Mouse (Mus musculus) heart, postnatal 0 days (tissue): ENCODE results near the gene Sh3bp5. TPM values are rescaled to one million over a fixed set of nuclear protein-coding genes. Genes with fewer than 3 reads are reported as not detected.
A peak's percentile ranks its signal among the peaks of the same experiment; 100 is the strongest.

Experiments
- ATAC-seq: fragments of 200-750 bp; cut with Nextera tagmentation; 2 replicates; pipeline ENCODE4 v1.8.0; 2017; ENCODE audit warnings: low read depth, moderate number of reproducible peaks, moderate library complexity; ENCODE audit not compliant: insufficient read depth
- DNase-seq: peaks from one replicate; pipeline ENCODE4 v3.0.0-alpha.2; 2016; ENCODE audit warnings: low spot score
- H3K27ac ChIP-seq: fragments of 300-500 bp; sonication (generic); 2 replicates; pipeline ENCODE4 v1.5.1; 2014; ENCODE audit warnings: low read depth, mild to moderate bottlenecking
- H3K27me3 ChIP-seq: fragments of 300-500 bp; sonication (generic); 2 replicates; pipeline ENCODE4 v1.6.1; 2014; ENCODE audit warnings: low read length, mixed read lengths; ENCODE audit not compliant: control insufficient read depth, insufficient read depth
- H3K36me3 ChIP-seq: fragments of 300-500 bp; sonication (generic); replicated peaks from 2 replicates; pipeline ENCODE4 v1.6.1; 2014; ENCODE audit warnings: low read length, mixed read lengths; ENCODE audit not compliant: control insufficient read depth, insufficient read depth
- H3K4me1 ChIP-seq: fragments of 300-500 bp; sonication (generic); 2 replicates; pipeline ENCODE4 v1.6.1; 2014; ENCODE audit warnings: antibody characterized with exemption; ENCODE audit not compliant: control insufficient read depth, insufficient read depth
- H3K4me2 ChIP-seq: fragments of 300-500 bp; sonication (generic); 2 replicates; pipeline ENCODE4 v1.6.1; 2014; ENCODE audit warnings: low read depth, mild to moderate bottlenecking, low read length, moderate library complexity
- H3K4me3 ChIP-seq: fragments of 300-500 bp; sonication (generic); 2 replicates; pipeline ENCODE4 v1.5.1; 2014; ENCODE audit warnings: low read depth, low read length
- H3K9ac ChIP-seq: fragments of 300-500 bp; sonication (generic); replicated peaks from 2 replicates; pipeline ENCODE4 v1.6.1; 2014; ENCODE audit warnings: low read depth, low read length, mixed read lengths
- H3K9me3 ChIP-seq: fragments of 300-500 bp; sonication (generic); replicated peaks from 2 replicates; pipeline ENCODE4 v1.6.1; 2016; ENCODE audit warnings: low read length; ENCODE audit not compliant: control insufficient read depth
- CTCF ChIP-seq: IDR thresholded peaks from 2 replicates; pipeline ENCODE4 v1.5.1; 2016; ENCODE audit warnings: antibody characterized with exemption, control low read depth, low read depth
- EP300 ChIP-seq: IDR thresholded peaks from 2 replicates; pipeline ENCODE4 v1.6.1; 2016; ENCODE audit warnings: antibody characterized with exemption, low read depth
- WGBS: fragments of 180-500 bp; shearing (Covaris S2); extraction: QIAGEN DNeasy Blood & Tissue Kit; methylation state at CpG from one replicate; pipeline ENCODE4 v1.1.7; 2014; 5-methylcytosine and 5-hydroxymethylcytosine counted together
- polyA plus RNA-seq: library from polyadenylated mRNA; unstranded; fragments of >200 nt; fragmentation: Nextera tagmentation; extraction: Ambion mirVana; gene quantifications from 2 replicates; pipeline ENCODE4 v1.2.1, GENCODE M21; 2015
- total RNA-seq: library from RNA; depleted of rRNA; stranded (reverse); fragments of >200 nt; gene quantifications from 2 replicates; pipeline ENCODE4 v1.2.3, GENCODE M21; 2014; ENCODE audit warnings: low replicate concordance

Gene Sh3bp5
- total and polyA plus RNA-seq, 2 experiments from 2014 or later: 10.2 to 43.4 TPM

DNA sequence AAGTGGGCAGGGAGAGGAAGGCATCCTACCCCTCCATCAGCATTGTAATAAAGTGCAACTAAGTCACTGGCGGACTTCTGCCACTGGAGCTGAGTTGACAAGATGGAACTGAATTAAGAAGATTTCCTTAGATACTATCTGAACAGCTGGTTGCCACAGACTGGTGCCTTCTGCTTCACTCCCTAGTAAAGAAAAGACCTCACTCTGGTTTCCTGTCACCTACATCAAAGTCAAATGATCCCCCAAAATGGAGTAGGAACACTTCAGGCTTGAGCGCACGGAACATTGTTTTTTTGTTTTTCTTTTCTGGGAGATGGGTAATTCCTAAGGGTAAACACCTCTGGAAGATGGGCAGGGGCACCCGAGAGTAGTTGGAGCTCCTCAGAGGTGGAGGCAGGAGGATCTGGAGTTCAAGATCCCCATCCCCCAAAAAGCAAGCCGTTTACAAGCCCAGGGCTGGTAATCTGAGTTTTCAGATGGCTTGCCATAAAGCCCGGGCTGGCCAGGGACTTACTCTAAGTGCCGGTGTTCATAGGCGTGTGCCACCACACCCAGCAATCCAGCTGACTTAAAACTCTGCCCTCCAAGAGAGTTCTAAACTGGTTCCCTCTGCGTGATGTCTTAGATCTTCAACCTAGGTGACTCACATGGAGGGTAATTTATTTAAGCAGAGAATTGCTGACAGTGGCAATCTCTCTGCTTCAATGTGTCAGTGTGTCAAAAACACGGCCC is 21.5 kb downstream of the Sh3bp5 start:
- H3K36me3 ChIP-seq: peaks cover 12% of the 10 kb centered on the region; the same call in 1 of the 2 replicates
- WGBS: 55% methylated on average over 10 of the region's 10 CpGs
- no peaks in the 10 kb centered on the region for H3K27me3 ChIP-seq
- H3K9me3 ChIP-seq: no peaks in the 10 kb centered on the region
- H3K4me2 ChIP-seq: no peak overlapping the region; the same call in 1 of the 2 replicates
- TF ChIP-seq EP300: 0 out of 2 replicates have a peak, but pooled peaks have one; percentile 7
- TF ChIP-seq CTCF: no peak
- peak overlapping the region; percentile 83 for H3K27ac ChIP-seq
- H3K4me1 ChIP-seq: peaks cover 62% of the 10 kb centered on the region
- no peak overlapping the region for H3K4me3 ChIP-seq
- DNase-seq (no peak), ATAC-seq (no peak; the same call in 1 of the 2 replicates)
- no peak overlapping the region for H3K9ac ChIP-seq

GRCm38 (mm10) chr14:31413475-31414086 is 22.3 kb downstream of the Sh3bp5 start:
- WGBS: 64% methylated on average over 6 of the region's 6 CpGs
- ATAC-seq (no peak), DNase-seq (no peak)
- Histone ChIP-seq H3K27me3 (no peaks in the 10 kb centered on the region), H3K36me3 (peaks cover 12% of the 10 kb centered on the region; the same call in 1 of the 2 replicates), H3K4me2 (no peak overlapping the region), H3K4me3 (no peak overlapping the region), H3K9me3 (no peaks in the 10 kb centered on the region), H3K4me1 (peaks cover 65% of the 10 kb centered on the region), H3K9ac (no peak overlapping the region), H3K27ac (peak overlapping the region; percentile 83)
- no peak for TF ChIP-seq CTCF
- TF ChIP-seq EP300: no peak

GRCm38 (mm10) chr14:31412651-31413056 is 23.2 kb downstream of the Sh3bp5 start:
- H3K36me3 ChIP-seq: peaks cover 12% of the 10 kb centered on the region; the same call in 1 of the 2 replicates
- H3K9me3 ChIP-seq: no peaks in the 10 kb centered on the region
- ATAC-seq: no peak
- H3K4me3 ChIP-seq: no peak overlapping the region
- peaks cover 71% of the 10 kb centered on the region for H3K4me1 ChIP-seq
- H3K27me3 ChIP-seq: no peaks in the 10 kb centered on the region
- H3K27ac ChIP-seq: peak overlapping the region; percentile 40
- no peak for TF ChIP-seq EP300
- TF ChIP-seq CTCF: no peak
- H3K4me2 ChIP-seq: no peak overlapping the region
- DNase-seq: no peak
- no peak overlapping the region for H3K9ac ChIP-seq
- WGBS: 58% methylated on average over 10 of the region's 10 CpGs

- Histone ChIP-seq H3K27ac (peak overlapping the region; percentile 13; the same call in 1 of the 2 replicates), H3K9me3 (no peaks in the 10 kb centered on the region), H3K4me3 (no peak overlapping the region), H3K9ac (no peak overlapping the region), H3K4me1 (peaks cover 75% of the 10 kb centered on the region), H3K27me3 (no peaks in the 10 kb centered on the region), H3K36me3 (peaks cover 12% of the 10 kb centered on the region; the same call in 1 of the 2 replicates), H3K4me2 (no peak overlapping the region)
- DNase-seq: no peak
- ATAC-seq: no peak
- WGBS: 63% methylated on average over 4 of the region's 4 CpGs
- TF ChIP-seq CTCF: no peak
Measured at GRCm38 (mm10) chr14:31410737-31411136, 25.1 kb downstream of the Sh3bp5 start.

DNA sequence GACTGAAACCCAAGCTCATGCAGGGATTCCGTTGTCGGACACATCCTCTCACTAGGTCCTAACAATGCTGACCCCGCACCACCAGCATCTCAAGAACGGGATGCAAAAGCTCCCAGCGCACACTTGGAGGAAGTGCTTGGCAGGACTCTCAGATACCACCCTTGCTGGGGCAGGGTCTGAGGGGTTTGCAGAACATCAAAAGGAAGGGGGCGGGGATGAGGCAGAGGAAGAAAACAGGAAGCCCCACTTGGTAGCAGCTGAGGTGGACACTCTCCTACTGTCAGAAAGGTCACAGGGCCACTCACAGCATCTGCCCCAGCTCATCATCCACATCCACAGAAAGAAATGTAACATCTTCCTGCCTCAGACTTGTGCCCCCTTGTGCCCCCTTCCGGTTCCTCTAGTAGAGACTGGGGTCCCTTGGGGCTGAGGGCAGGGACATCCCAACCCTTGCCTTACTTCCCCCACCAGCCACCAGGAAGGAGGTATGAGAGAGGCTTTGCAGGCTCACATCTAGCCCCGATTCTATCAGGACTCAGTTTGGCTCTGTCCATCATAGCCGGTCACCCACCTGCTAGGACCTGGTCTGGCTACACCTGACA is 25.7 kb downstream of the Sh3bp5 start:
- 82% methylated on average over 8 of the region's 9 CpGs for WGBS
- TF ChIP-seq CTCF: no peak
- no peak for TF ChIP-seq EP300
- H3K27me3 ChIP-seq: no peaks in the 10 kb centered on the region

More for the DNA sequence above, 25.7 kb downstream of the Sh3bp5 start:
- Histone ChIP-seq H3K27ac (peak overlapping the region; percentile 13; the same call in 1 of the 2 replicates), H3K9ac (no peak overlapping the region), H3K4me3 (no peak overlapping the region), H3K4me1 (peaks cover 75% of the 10 kb centered on the region), H3K4me2 (no peak overlapping the region), H3K9me3 (no peaks in the 10 kb centered on the region), H3K36me3 (peaks cover 12% of the 10 kb centered on the region; the same call in 1 of the 2 replicates)
- ATAC-seq (no peak), DNase-seq (no peak)
